Mouse (Mus musculus) embryonic facial prominence, embryonic 15.5 days (tissue): ENCODE measurements at regions not wholly inside any gene's neighbourhood (a gene's known extent, or its start where the extent isn't known, plus 50 kb on each side); places are given as distances from the start of the nearest gene placed in this dataset.

Source experiments
- ATAC-seq: fragments of 200-750 bp; cut with Nextera tagmentation; 2 replicates; pipeline ENCODE4 v1.8.0; 2017; ENCODE audit warnings: low read depth, moderate TSS enrichment; ENCODE audit not compliant: insufficient number of reproducible peaks, low FRiP score, low TSS enrichment
- H3K27ac ChIP-seq: fragments of 300-500 bp; sonication (generic); replicated peaks from 2 replicates; pipeline ENCODE4 v1.5.1; 2015; ENCODE audit warnings: mild to moderate bottlenecking, inconsistent platforms
- H3K27me3 ChIP-seq: fragments of 300-500 bp; sonication (generic); 2 replicates; pipeline ENCODE4 v1.6.1; 2015; ENCODE audit warnings: inconsistent platforms
- H3K36me3 ChIP-seq: fragments of 300-500 bp; sonication (generic); 2 replicates; pipeline ENCODE4 v1.6.1; 2015; ENCODE audit warnings: mild to moderate bottlenecking, inconsistent platforms
- H3K4me1 ChIP-seq: fragments of 300-500 bp; sonication (generic); 2 replicates; pipeline ENCODE4 v1.6.1; 2015; ENCODE audit warnings: inconsistent platforms
- H3K4me2 ChIP-seq: fragments of 300-500 bp; sonication (generic); replicated peaks from 2 replicates; pipeline ENCODE4 v1.6.1; 2015; ENCODE audit warnings: mild to moderate bottlenecking, inconsistent platforms
- H3K4me3 ChIP-seq: fragments of 300-500 bp; sonication (generic); replicated peaks from 2 replicates; pipeline ENCODE4 v1.5.1; 2015; ENCODE audit warnings: mild to moderate bottlenecking, inconsistent platforms
- H3K9ac ChIP-seq: fragments of 300-500 bp; sonication (generic); 2 replicates; pipeline ENCODE4 v1.6.1; 2015; ENCODE audit warnings: inconsistent platforms
- H3K9me3 ChIP-seq: fragments of 300-500 bp; sonication (generic); replicated peaks from 2 replicates; pipeline ENCODE4 v1.6.1; 2016; ENCODE audit warnings: inconsistent platforms
- WGBS: fragments of 180-500 bp; shearing (Covaris S2); methylation state at CpG from one replicate; pipeline ENCODE4 v1.1.7; 2015; 5-methylcytosine and 5-hydroxymethylcytosine counted together

- no peaks in the 10 kb centered on the region for H3K36me3 ChIP-seq
- no peaks in the 10 kb centered on the region for H3K9me3 ChIP-seq
- no peak overlapping the region for H3K4me2 ChIP-seq
- H3K9ac ChIP-seq, result no peak overlapping the region
- no peak overlapping the region for H3K4me3 ChIP-seq
- ATAC-seq, result no peak
- no peaks in the 10 kb centered on the region for H3K27me3 ChIP-seq
- no peaks in the 10 kb centered on the region for H3K4me1 ChIP-seq
- 73% methylated on average over 11 of the region's 11 CpGs for WGBS
- H3K27ac ChIP-seq, result no peak overlapping the region
Observed at GRCm38 (mm10) chr9:113057415-113057814, 650.6 kb downstream of the Pdcd6ip start.

- no peak overlapping the region for H3K9ac ChIP-seq
- H3K36me3 ChIP-seq, result no peaks in the 10 kb centered on the region
- WGBS, result 68% methylated on average over 4 of the region's 4 CpGs
- no peak overlapping the region for H3K27ac ChIP-seq
- H3K9me3 ChIP-seq, result no peaks in the 10 kb centered on the region
- ATAC-seq, result no peak
- H3K4me1 ChIP-seq, result no peaks in the 10 kb centered on the region
- no peaks in the 10 kb centered on the region for H3K27me3 ChIP-seq
- H3K4me2 ChIP-seq, result no peak overlapping the region
- no peak overlapping the region for H3K4me3 ChIP-seq
Observed at GRCm38 (mm10) chr9:113044556-113045178, 663.4 kb downstream of the Pdcd6ip start.

GRCm38 (mm10) chr9:113040885-113041284 lies 667.2 kb downstream of the Pdcd6ip start:
- no peaks in the 10 kb centered on the region for H3K27me3 ChIP-seq
- H3K4me2 ChIP-seq, result no peak overlapping the region
- WGBS, result 88% methylated on average over 6 of the region's 6 CpGs
- no peaks in the 10 kb centered on the region for H3K36me3 ChIP-seq
- no peak overlapping the region for H3K27ac ChIP-seq
- ATAC-seq, result no peak
- H3K4me3 ChIP-seq, result no peak overlapping the region
- no peaks in the 10 kb centered on the region for H3K9me3 ChIP-seq
- H3K9ac ChIP-seq, result no peak overlapping the region
- no peaks in the 10 kb centered on the region for H3K4me1 ChIP-seq

- Histone ChIP-seq H3K36me3 (no peaks in the 10 kb centered on the region), H3K9me3 (no peaks in the 10 kb centered on the region), H3K4me3 (no peak overlapping the region), H3K4me1 (no peaks in the 10 kb centered on the region), H3K9ac (no peak overlapping the region), H3K27ac (no peak overlapping the region), H3K27me3 (no peaks in the 10 kb centered on the region), H3K4me2 (no peak overlapping the region)
- WGBS, result 74% methylated on average over 5 of the region's 5 CpGs
- no peak for ATAC-seq
Observed at GRCm38 (mm10) chr9:113033996-113034395, 674.1 kb downstream of the Pdcd6ip start.

GRCm38 (mm10) chr9:113029091-113029490 lies 679.0 kb downstream of the Pdcd6ip start:
- Histone ChIP-seq H3K27ac (no peak overlapping the region), H3K4me2 (no peak overlapping the region), H3K9me3 (no peaks in the 10 kb centered on the region), H3K9ac (no peak overlapping the region), H3K4me1 (no peaks in the 10 kb centered on the region), H3K27me3 (no peaks in the 10 kb centered on the region), H3K4me3 (no peak overlapping the region), H3K36me3 (no peaks in the 10 kb centered on the region)
- ATAC-seq, result no peak
- WGBS, result 86% methylated on average over 4 of the region's 4 CpGs

GRCm38 (mm10) chr9:113026904-113027193 lies 681.2 kb downstream of the Pdcd6ip start:
- Histone ChIP-seq H3K27ac (no peak overlapping the region), H3K36me3 (no peaks in the 10 kb centered on the region), H3K4me3 (no peak overlapping the region), H3K4me1 (no peaks in the 10 kb centered on the region), H3K9me3 (no peaks in the 10 kb centered on the region), H3K9ac (no peak overlapping the region), H3K27me3 (no peaks in the 10 kb centered on the region), H3K4me2 (no peak overlapping the region)
- no peak for ATAC-seq
- 75% methylated on average over 4 of the region's 4 CpGs for WGBS

GRCm38 (mm10) chr9:113026096-113026903 lies 681.8 kb downstream of the Pdcd6ip start:
- ATAC-seq, result no peak
- Histone ChIP-seq H3K27me3 (no peaks in the 10 kb centered on the region), H3K9ac (no peak overlapping the region), H3K36me3 (no peaks in the 10 kb centered on the region), H3K27ac (no peak overlapping the region), H3K9me3 (no peaks in the 10 kb centered on the region), H3K4me3 (no peak overlapping the region), H3K4me2 (no peak overlapping the region), H3K4me1 (no peaks in the 10 kb centered on the region)
- WGBS, result 62% methylated on average over 4 of the region's 4 CpGs

GRCm38 (mm10) chr9:113021866-113022645 lies 686.0 kb downstream of the Pdcd6ip start:
- H3K36me3 ChIP-seq, result no peaks in the 10 kb centered on the region
- ATAC-seq, result no peak
- H3K27me3 ChIP-seq, result no peaks in the 10 kb centered on the region
- no peak overlapping the region for H3K9ac ChIP-seq
- no peak overlapping the region for H3K4me2 ChIP-seq
- no peak overlapping the region for H3K27ac ChIP-seq
- no peaks in the 10 kb centered on the region for H3K4me1 ChIP-seq
- no peaks in the 10 kb centered on the region for H3K9me3 ChIP-seq
- H3K4me3 ChIP-seq, result no peak overlapping the region
- 68% methylated on average over 6 of the region's 6 CpGs for WGBS

- Histone ChIP-seq H3K4me3 (no peak overlapping the region), H3K9ac (no peak overlapping the region), H3K27me3 (no peaks in the 10 kb centered on the region), H3K4me1 (no peaks in the 10 kb centered on the region), H3K4me2 (no peak overlapping the region), H3K36me3 (no peaks in the 10 kb centered on the region), H3K9me3 (no peaks in the 10 kb centered on the region), H3K27ac (no peak overlapping the region)
- 46% methylated on average over 6 of the region's 6 CpGs for WGBS
- no peak for ATAC-seq
Observed at GRCm38 (mm10) chr9:113019576-113019975, 688.5 kb downstream of the Pdcd6ip start.

- H3K9me3 ChIP-seq, result no peaks in the 10 kb centered on the region
- ATAC-seq, result no peak
- H3K27ac ChIP-seq, result no peak overlapping the region
Observed at GRCm38 (mm10) chr9:113008106-113008505, 700.0 kb downstream of the Pdcd6ip start.

GRCm38 (mm10) chr9:112996204-112996603 lies 711.9 kb downstream of the Pdcd6ip start:
- Histone ChIP-seq H3K4me1 (no peaks in the 10 kb centered on the region), H3K36me3 (no peaks in the 10 kb centered on the region), H3K9me3 (no peaks in the 10 kb centered on the region), H3K4me3 (no peak overlapping the region), H3K27ac (no peak overlapping the region), H3K4me2 (no peak overlapping the region), H3K27me3 (no peaks in the 10 kb centered on the region), H3K9ac (no peak overlapping the region)
- ATAC-seq, result no peak
- 79% methylated on average over 1 of the region's 1 CpGs for WGBS

More at GRCm38 (mm10) chr9:113008106-113008505, 700.0 kb downstream of the Pdcd6ip start:
- Histone ChIP-seq H3K4me2 (no peak overlapping the region), H3K27me3 (no peaks in the 10 kb centered on the region), H3K9ac (no peak overlapping the region), H3K4me3 (no peak overlapping the region), H3K4me1 (no peaks in the 10 kb centered on the region), H3K36me3 (no peaks in the 10 kb centered on the region)
- WGBS, result 72% methylated on average over 4 of the region's 4 CpGs
